Mouse (Mus musculus): ENCODE measurements around the gene Etfb.
A peak's percentile ranks its signal among the peaks of the same experiment; 100 is the strongest.
"Not testable (repeated sequence)": the region's sequence is repeated elsewhere in the genome, so short reads cannot be mapped to it uniquely, and the experiment has no call there.

The Etfb gene

GRCm38 (mm10) chr7:43443917-43444293 lies at the start of gene Etfb, which contains the start of gene Gm45233:
TSS of gene Etfb (plus strand) at chr7:43444083.
TSS of gene Gm45233 (plus strand) at chr7:43444128.
- DNase-seq: peak; percentile 97 to 98

- no peak for DNase-seq
These were observed 44.4 kb upstream of the Etfb start for GRCm38 (mm10) chr7:43399501-43399900.

- DNase-seq: no peak
These were observed 41.2 kb upstream of the Etfb start for GRCm38 (mm10) chr7:43402718-43403117.

DNA sequence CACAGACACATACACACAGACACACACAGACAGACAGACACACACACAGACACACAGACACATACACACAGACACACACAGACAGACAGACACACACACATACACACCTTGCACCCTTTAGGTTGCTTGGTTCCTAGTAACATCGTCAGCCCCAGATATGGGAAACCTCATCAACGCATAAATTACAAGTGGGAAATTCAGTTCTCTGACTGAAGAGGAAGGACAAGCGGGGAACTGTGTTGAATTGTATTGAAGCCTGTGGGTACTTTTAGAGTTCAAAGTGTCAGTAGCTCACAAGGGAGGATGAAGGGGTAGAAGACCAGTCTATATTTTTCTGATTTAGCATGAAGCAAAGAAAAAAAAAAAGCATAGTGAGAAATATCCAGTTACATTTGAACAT lies 36.3 kb upstream of the Etfb start:
- DNase-seq: no peak

DNA sequence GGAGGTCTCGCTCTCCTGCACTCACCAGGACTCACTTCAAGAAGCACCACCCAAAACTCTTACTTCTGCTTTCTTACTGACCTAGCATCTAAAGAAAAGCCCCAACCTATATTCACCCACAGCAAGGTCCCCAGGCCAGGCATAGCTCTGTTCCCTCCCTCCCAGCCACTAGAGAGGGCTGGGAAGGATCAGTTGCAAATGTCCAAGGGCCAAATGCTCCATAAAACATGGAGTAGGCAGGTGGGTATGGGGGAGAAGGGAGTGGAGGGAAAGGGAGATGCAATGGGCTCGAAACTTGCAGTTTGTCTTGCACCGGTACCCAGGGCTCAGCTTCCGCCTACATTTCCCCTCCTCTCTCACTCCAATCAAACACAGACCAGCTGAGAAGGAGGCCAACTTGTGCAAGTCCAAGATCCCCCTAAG lies 35.7 kb upstream of the Etfb start, which contains the start of gene Siglecg:
Gene Siglecg (plus strand): TSS at position 74 of the 423 bp plus-strand sequence.
- no peak for DNase-seq

- no peak for DNase-seq
These were observed 34.8 kb upstream of the Etfb start for GRCm38 (mm10) chr7:43409084-43409483.

- not testable (repeated sequence) for DNase-seq
These were observed 32.2 kb upstream of the Etfb start for GRCm38 (mm10) chr7:43411724-43412123.

GRCm38 (mm10) chr7:43417298-43417697 lies 26.6 kb upstream of the Etfb start:
- DNase-seq: peak in 1 of 2 experiments; percentile 17

DNA sequence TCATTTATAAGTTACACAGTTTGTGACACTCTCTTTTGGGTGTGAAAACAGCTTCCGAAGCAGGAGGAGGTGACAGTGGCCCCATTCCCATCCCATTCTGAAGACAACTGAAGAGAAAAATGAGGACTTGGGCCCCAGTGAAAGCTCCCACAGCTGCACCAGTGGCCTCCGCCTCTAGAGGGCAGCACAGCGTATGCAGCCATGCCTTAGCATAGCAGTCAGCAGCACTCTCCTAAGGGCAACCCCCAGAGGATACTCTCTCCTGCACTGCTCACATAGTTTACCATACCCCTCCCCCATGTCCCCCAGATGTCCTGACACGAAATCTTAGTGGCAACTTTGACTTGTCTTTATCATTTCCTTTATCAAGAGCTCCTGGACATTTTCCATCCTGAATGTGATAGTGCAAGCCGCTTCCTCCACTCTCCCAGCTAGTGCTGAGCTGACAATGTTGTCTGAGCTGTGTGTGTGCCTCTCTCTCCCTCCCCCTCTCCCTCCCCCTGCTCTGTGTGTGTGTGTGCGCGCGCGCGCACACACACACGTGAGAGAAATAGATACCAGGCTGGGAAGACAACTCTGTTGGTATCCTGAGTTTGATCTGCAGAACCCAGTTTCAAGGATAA lies 20.8 kb upstream of the Etfb start:
- peak; percentile 86 to 96 for DNase-seq

DNA sequence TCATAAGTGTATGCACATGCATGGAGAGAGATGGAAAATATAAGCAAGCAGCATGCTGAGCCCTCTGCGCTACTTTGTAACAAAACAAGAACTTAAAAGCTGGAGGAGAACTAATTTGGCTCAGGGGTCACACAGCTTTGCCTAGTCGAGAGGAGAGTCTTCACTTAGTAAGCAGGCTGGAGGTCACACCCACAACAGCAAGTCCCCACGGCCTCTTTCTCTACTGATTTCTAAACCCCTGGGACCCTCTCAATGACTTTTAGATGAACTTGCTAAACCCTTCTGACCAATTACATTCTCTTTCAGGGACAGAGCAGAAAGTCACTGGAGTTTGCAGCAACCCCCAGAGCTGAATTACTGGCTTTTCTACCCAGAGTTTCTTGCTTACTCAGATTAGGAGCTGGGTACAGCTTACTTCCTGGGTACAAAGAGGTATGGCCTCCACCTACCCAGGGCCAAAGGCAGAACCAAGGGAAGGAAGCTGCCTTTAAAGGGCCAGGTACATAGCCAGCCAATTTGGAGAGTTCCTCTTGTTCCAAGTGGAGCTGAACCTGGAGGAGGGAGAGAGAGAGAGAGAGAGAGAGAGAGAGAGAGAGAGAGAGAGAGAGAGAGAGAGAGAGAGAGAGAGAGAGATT lies 19.8 kb upstream of the Etfb start:
- DNase-seq: no peak

- DNase-seq: no peak
These were observed 16.5 kb upstream of the Etfb start, which contains the start of gene Lim2 for GRCm38 (mm10) chr7:43427406-43427805. TSS of gene Lim2 (plus strand) at chr7:43427670.

- DNase-seq: no peak
These were observed 14.4 kb upstream of the Etfb start for GRCm38 (mm10) chr7:43429500-43429899.

DNA sequence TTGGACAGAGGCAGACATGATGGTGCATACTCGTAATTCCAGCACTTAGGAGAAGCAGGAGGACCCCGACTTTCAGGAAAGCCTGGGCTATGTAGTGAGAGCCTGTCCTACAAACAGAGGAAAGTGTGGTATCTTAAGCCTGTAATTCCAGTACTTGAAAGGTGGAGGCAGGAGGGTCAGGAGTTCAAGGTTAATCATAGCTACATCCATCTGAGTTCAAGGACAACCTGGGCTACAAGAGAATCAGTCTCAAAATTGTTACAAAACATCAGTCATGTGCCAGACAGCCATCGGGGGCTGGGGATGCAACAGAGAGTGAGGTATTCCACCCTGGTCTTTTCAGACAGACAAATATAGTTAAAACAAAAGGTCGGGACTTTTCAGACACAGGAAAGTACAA lies 11.0 kb upstream of the Etfb start:
- DNase-seq: no peak

GRCm38 (mm10) chr7:43434676-43435075 lies 9.2 kb upstream of the Etfb start:
- DNase-seq: no peak

- no peak for DNase-seq
These were observed 7.3 kb upstream of the Etfb start, which contains the start of gene Nkg7 for GRCm38 (mm10) chr7:43436341-43437255. TSS of gene Nkg7 (plus strand) at chr7:43437073.

DNA sequence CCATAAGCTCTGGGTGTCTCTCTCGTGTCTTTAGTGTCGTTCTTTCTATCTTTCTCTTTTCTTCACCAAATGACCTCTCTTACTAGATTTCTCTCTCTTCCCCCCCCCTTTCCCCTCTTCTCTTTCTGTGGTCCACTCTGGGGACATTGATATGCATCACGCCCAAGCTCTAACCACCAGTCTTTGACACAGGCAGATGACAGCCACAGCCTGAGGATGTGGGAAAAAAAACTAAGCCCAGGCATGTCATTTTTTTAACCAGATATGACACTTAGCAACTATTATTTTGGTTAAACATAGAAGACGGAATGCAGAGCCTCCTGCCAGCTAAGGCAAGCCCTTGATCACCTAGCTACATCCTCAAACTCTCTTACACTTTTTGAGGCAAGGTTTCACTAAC lies 5.3 kb upstream of the Etfb start:
- DNase-seq: no peak

DNA sequence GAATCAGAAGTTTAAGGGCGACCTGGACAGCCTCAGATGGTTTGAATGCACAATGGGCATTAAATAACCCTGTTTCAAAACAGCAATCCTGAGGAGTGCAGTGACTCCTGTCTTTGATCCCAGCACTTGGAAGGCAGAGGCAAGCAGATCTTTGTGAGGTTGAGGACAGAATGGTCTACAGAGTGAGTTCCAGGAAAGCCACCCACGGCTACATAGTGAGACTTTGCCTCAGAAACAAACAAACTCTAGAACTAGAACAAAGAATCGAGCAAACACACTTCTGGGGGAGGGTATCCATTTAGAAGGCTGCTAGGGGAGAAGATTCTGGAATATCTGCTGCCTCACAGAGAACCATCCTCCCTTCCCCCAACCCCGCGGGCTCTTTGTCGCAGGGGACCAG lies 3.4 kb upstream of the Etfb start, which contains the start of gene Cldnd2:
Gene Cldnd2 (plus strand): TSS at position 301 of the 400 bp plus-strand sequence.
- no peak for DNase-seq

DNA sequence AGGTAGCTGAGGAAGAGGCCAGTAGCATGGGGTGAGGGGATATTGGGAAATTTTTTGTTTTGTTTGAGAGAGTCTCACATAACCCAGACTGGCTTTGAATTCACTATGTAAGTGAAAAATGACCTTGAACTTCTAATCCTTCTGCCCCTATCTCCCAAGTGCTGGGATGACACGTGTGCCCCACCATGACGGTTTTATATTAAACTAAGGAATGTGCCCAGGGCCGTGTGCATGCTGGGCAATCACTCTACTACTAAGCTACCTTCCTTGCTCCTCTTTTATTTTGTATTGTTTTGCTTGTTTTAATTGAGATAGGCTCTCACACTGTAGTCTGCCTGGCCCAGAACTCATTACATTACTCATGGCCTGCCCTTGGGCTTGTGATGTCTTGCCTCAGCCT lies 2.8 kb upstream of the Etfb start:
- peak; percentile 40 to 60 for DNase-seq

- peak in 1 of 2 experiments; percentile 32 for DNase-seq
These were observed 1.2 kb upstream of the Etfb start for GRCm38 (mm10) chr7:43442684-43443083.

DNA sequence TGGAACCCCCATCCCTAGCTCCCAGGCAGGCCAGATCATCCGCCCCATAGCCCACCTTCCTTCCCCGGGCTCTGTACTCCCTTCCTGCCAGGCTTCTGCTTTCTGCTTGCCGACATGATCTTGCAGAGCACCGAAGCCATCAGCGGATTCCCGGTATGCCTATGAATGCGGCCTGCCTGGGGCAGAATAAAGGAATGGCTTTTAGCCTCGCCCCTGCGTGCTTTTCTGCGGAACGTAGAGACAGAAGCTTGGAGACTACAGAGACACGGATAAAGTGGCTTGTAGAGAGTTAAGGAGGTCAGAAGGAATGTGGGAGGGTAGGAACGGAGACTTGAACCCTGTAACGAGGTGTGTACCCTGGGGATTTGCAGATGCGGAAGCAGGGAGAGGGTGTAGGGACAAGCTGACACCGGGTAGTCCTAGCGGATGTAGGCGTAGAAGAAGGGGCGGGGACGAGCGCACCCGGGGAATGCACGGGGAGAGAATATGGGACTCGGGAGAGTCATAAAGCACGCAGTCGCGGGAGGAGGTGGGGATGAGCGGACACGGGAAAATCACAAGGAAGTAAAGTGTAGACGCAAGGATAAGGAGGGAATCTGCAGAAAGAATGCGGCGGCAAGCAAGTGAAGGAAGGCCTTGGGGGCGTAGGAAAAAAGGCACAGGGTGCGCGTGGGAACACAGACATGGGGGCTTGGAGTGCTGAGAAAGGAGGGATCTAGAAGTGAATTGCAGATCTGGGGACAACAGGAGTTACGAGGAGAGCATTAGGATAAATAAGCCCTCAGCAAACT lies 562 bp upstream of the Etfb start:
- peak; percentile 89 to 92 for DNase-seq

GRCm38 (mm10) chr7:43447801-43448200 lies 3.9 kb downstream of the Etfb start:
- peak; percentile 70 to 89 for DNase-seq

GRCm38 (mm10) chr7:43448246-43448645 lies 4.4 kb downstream of the Etfb start:
- peak; percentile 61 to 72 for DNase-seq

Measured in kidney, postnatal 36 days (tissue).